Mouse (Mus musculus) testis, adult 2 months (tissue): ENCODE data around the gene Maneal. TPM values are rescaled to one million over a fixed set of nuclear protein-coding genes. Genes with fewer than 3 reads are reported as not detected.
A peak's percentile ranks its signal among the peaks of the same experiment; 100 is the strongest.

ENCODE experiments used
- H3K27ac ChIP-seq: fragments of 200-500 bp; 2 replicates; pipeline ENCODE4 v1.5.1; 2012; ENCODE audit warnings: low read depth, low read length; ENCODE audit not compliant: control insufficient read depth, insufficient read depth
- H3K27me3 ChIP-seq: fragments of 200-500 bp; 2 replicates; pipeline ENCODE4 v1.6.1; 2012; ENCODE audit warnings: mild to moderate bottlenecking, low read length, moderate library complexity; ENCODE audit not compliant: control insufficient read depth, insufficient read depth
- H3K36me3 ChIP-seq: fragments of 200-500 bp; 2 replicates; pipeline ENCODE4 v1.6.1; 2012; ENCODE audit warnings: mild to moderate bottlenecking, low read length; ENCODE audit not compliant: control insufficient read depth, insufficient read depth
- H3K4me1 ChIP-seq: fragments of 200-500 bp; 2 replicates; pipeline ENCODE4 v1.6.1; 2012; ENCODE audit warnings: low read length; ENCODE audit not compliant: control insufficient read depth, insufficient read depth
- H3K4me3 ChIP-seq: fragments of 200-500 bp; 2 replicates; pipeline ENCODE4 v1.5.1; 2012; ENCODE audit warnings: low read depth, mild to moderate bottlenecking, low read length, moderate library complexity, mixed read lengths; ENCODE audit not compliant: control insufficient read depth
- CTCF ChIP-seq: fragments of 200-500 bp; IDR thresholded peaks from 2 replicates; pipeline ENCODE4 v1.5.1; 2012; ENCODE audit warnings: low read depth, mild to moderate bottlenecking, inconsistent platforms, low read length, moderate library complexity; ENCODE audit not compliant: control insufficient read depth, insufficient read depth, insufficient replicate concordance
- POLR2A ChIP-seq: fragments of 200-500 bp; IDR thresholded peaks from 2 replicates; pipeline ENCODE4 v1.6.1; 2012; ENCODE audit warnings: low read depth, mild to moderate bottlenecking, inconsistent platforms, low read length, moderate library complexity; ENCODE audit not compliant: control insufficient read depth
- polyA plus RNA-seq: library from polyadenylated mRNA; depleted of rRNA; stranded (reverse); fragments of >200 nt; gene quantifications from 2 replicates; pipeline ENCODE4 v1.2.3, GENCODE M21; 2012

The Maneal gene
- polyA plus RNA-seq, 1 experiment, result 0.23 TPM

- TF ChIP-seq CTCF, result no peak
- TF ChIP-seq POLR2A, result no peak
- Histone ChIP-seq H3K27ac (no peak overlapping the region), H3K4me3 (no peak overlapping the region), H3K4me1 (peaks cover 12% of the 10 kb centered on the region), H3K36me3 (peaks cover 2% of the 10 kb centered on the region), H3K27me3 (no peaks in the 10 kb centered on the region)
Measured at GRCm38 (mm10) chr4:124858370-124858769, 3.6 kb downstream of the Maneal start.

- peaks cover 2% of the 10 kb centered on the region for H3K36me3 ChIP-seq
- peaks cover 4% of the 10 kb centered on the region for H3K4me1 ChIP-seq
- no peak overlapping the region for H3K4me3 ChIP-seq
- TF ChIP-seq CTCF (no peak), POLR2A (no peak)
- H3K27ac ChIP-seq, result no peak overlapping the region
- H3K27me3 ChIP-seq, result no peaks in the 10 kb centered on the region
Measured at GRCm38 (mm10) chr4:124856294-124856693, 5.7 kb downstream of the Maneal start.

- H3K36me3 ChIP-seq, result peaks cover 2% of the 10 kb centered on the region
- no peaks in the 10 kb centered on the region for H3K27me3 ChIP-seq
Measured at GRCm38 (mm10) chr4:124850933-124851658, 10.9 kb downstream of the Maneal start, which contains the start of gene 1110065P20Rik. Gene 1110065P20Rik (minus strand): TSS chr4:124851196.

GRCm38 (mm10) chr4:124850261-124850913, 11.6 kb downstream of the Maneal start, which contains the start of gene Yrdc:
Gene Yrdc (plus strand): TSS chr4:124850679.
- Histone ChIP-seq H3K4me3 (peak within 1 kb of the TSS; percentile 99), H3K27ac (peak within 1 kb of the TSS; percentile 93), H3K27me3 (no peaks in the 10 kb centered on the region), H3K4me1 (peaks cover 15% of the 10 kb centered on the region), H3K36me3 (peaks cover 2% of the 10 kb centered on the region)
- peak; percentile 69 for TF ChIP-seq POLR2A
- TF ChIP-seq CTCF, result no peak; the same call in 1 of the 2 replicates

More at GRCm38 (mm10) chr4:124850933-124851658, 10.9 kb downstream of the Maneal start, which contains the start of gene 1110065P20Rik:
- Histone ChIP-seq H3K4me3 (peak within 1 kb of the TSS; percentile 99), H3K27ac (peak within 1 kb of the TSS; percentile 93), H3K4me1 (peaks cover 15% of the 10 kb centered on the region)
- TF ChIP-seq POLR2A, result peak; percentile 55
- TF ChIP-seq CTCF, result no peak; the same call in 1 of the 2 replicates

- H3K36me3 ChIP-seq, result peaks cover 2% of the 10 kb centered on the region
- no peaks in the 10 kb centered on the region for H3K27me3 ChIP-seq
- TF ChIP-seq CTCF, result no peak
- peak; percentile 46; the same call in 1 of the 2 replicates for TF ChIP-seq POLR2A
- H3K4me1 ChIP-seq, result peaks cover 15% of the 10 kb centered on the region
- H3K27ac ChIP-seq, result peak overlapping the region; percentile 84
- peak overlapping the region; percentile 99 for H3K4me3 ChIP-seq
Measured at GRCm38 (mm10) chr4:124849631-124850260, 12.2 kb downstream of the Maneal start.

- H3K4me1 ChIP-seq, result peaks cover 15% of the 10 kb centered on the region
- no peak overlapping the region for H3K27ac ChIP-seq
- H3K27me3 ChIP-seq, result no peaks in the 10 kb centered on the region
- TF ChIP-seq CTCF (peak; percentile 72; the same call in 1 of the 2 replicates), POLR2A (no peak)
- no peak overlapping the region for H3K4me3 ChIP-seq
- H3K36me3 ChIP-seq, result no peaks in the 10 kb centered on the region
Measured at GRCm38 (mm10) chr4:124847573-124847972, 14.4 kb downstream of the Maneal start.

GRCm38 (mm10) chr4:124843493-124843892, 18.5 kb downstream of the Maneal start:
- no peak overlapping the region for H3K27ac ChIP-seq
- peaks cover 3% of the 10 kb centered on the region; the same call in 1 of the 2 replicates for H3K4me1 ChIP-seq
- no peaks in the 10 kb centered on the region for H3K27me3 ChIP-seq
- no peaks in the 10 kb centered on the region; the same call in none of the 2 replicates for H3K36me3 ChIP-seq
- no peak overlapping the region for H3K4me3 ChIP-seq
- TF ChIP-seq CTCF (peak; percentile 81; the same call in 1 of the 2 replicates), POLR2A (no peak)
